Mouse (Mus musculus) neural tube, embryonic 15.5 days (tissue): ENCODE results near the gene Ptgds. TPM values are rescaled to one million over a fixed set of nuclear protein-coding genes. Genes with fewer than 3 reads are reported as not detected.

Source experiments
- ATAC-seq: fragments of 200-750 bp; cut with Nextera tagmentation; 2 replicates; pipeline ENCODE4 v1.8.0; 2017; ENCODE audit warnings: mild to moderate bottlenecking, moderate TSS enrichment, moderate library complexity; ENCODE audit not compliant: low FRiP score
- H3K27ac ChIP-seq: fragments of 300-500 bp; sonication (generic); replicated peaks from 2 replicates; pipeline ENCODE4 v1.5.1; 2015; ENCODE audit warnings: mild to moderate bottlenecking, inconsistent platforms
- H3K27me3 ChIP-seq: fragments of 300-500 bp; sonication (generic); replicated peaks from 2 replicates; pipeline ENCODE4 v1.6.1; 2015; ENCODE audit warnings: inconsistent platforms
- H3K36me3 ChIP-seq: fragments of 300-500 bp; sonication (generic); 2 replicates; pipeline ENCODE4 v1.6.1; 2015; ENCODE audit warnings: inconsistent platforms
- H3K4me1 ChIP-seq: fragments of 300-500 bp; sonication (generic); 2 replicates; pipeline ENCODE4 v1.6.1; 2015; ENCODE audit warnings: inconsistent platforms
- H3K4me2 ChIP-seq: fragments of 300-500 bp; sonication (generic); 2 replicates; pipeline ENCODE4 v1.6.1; 2015; ENCODE audit warnings: inconsistent platforms, mild to moderate bottlenecking, moderate library complexity
- H3K4me3 ChIP-seq: fragments of 300-500 bp; sonication (generic); replicated peaks from 2 replicates; pipeline ENCODE4 v1.5.1; 2015; ENCODE audit warnings: mild to moderate bottlenecking, inconsistent platforms
- H3K9ac ChIP-seq: fragments of 300-500 bp; sonication (generic); replicated peaks from 2 replicates; pipeline ENCODE4 v1.6.1; 2015; ENCODE audit warnings: mild to moderate bottlenecking, inconsistent platforms
- H3K9me3 ChIP-seq: fragments of 300-500 bp; sonication (generic); replicated peaks from 2 replicates; pipeline ENCODE4 v1.6.1; 2016; ENCODE audit warnings: inconsistent platforms
- whole genome bisulfite sequencing: fragments of 180-500 bp; shearing (Covaris S2); methylation state at CpG from one replicate; pipeline ENCODE4 v1.1.7; 2015; ENCODE audit warnings: mixed read lengths; 5-methylcytosine and 5-hydroxymethylcytosine counted together
- polyA plus RNA-seq: library from polyadenylated mRNA; unstranded; fragments of >200 nt; fragmentation: Nextera tagmentation; extraction: Ambion mirVana; gene quantifications from 2 replicates; pipeline ENCODE4 v1.2.1, GENCODE M21; 2015

Ptgds gene
- 40.1 and 116 TPM in 2 replicates for polyA plus RNA-seq

DNA sequence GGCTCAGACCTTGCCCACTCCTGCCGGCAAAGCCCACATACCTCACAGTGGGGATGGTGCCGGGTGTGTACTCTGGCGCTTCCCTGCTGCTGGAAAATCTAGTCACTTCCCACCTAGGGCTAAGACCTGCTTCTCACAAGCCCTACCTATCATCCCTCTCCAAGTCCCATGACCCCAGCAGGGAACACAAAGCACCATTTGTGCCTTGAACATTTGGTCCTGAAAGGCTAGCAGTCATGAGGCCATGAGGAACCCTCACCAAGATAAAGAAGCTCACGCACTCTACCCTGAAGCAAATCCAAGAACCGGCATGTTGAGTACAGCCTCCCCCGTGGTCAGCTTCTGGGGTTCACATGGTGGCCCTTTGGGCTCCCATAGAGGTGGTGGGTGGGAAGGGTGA, at the start of gene Ptgds:
TSS of gene Ptgds (minus strand) at position 78 of the 400 bp plus-strand sequence.
- no peak within 1 kb of the TSS for H3K9ac ChIP-seq
- no peak within 1 kb of the TSS for H3K4me2 ChIP-seq

DNA sequence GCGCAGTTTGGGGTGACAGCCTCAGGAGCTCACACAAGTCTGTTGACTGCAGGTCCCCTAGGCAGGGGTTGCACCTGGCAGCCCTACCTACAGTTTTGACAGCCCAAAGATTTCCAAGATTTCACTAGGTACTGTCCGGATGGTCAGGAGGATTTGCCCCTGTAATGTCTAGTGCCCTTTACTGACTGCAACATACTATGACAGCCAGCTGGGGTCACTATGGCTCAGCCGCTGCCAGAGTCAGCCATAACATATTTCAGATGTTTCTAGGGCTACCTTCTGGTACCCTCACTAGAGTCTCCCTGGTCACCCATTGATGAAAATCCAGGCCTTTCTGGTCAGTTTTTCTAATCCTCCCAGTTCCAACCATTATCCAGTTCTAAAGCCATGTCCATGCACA, 40.1 kb upstream of the Ptgds start:
- H3K27me3 ChIP-seq, result no peaks in the 10 kb centered on the region
- H3K4me3 ChIP-seq, result no peak overlapping the region
- no peak for ATAC-seq
- no peaks in the 10 kb centered on the region for H3K4me1 ChIP-seq
- WGBS, result 65% methylated on average over 3 of the region's 3 CpGs
- no peaks in the 10 kb centered on the region for H3K9me3 ChIP-seq
- no peak overlapping the region for H3K27ac ChIP-seq
- H3K36me3 ChIP-seq, result peaks cover 14% of the 10 kb centered on the region
- H3K4me2 ChIP-seq, result no peak overlapping the region
- H3K9ac ChIP-seq, result no peak overlapping the region

More for the DNA sequence above, at the start of gene Ptgds:
- no peak for ATAC-seq
- WGBS, result 65% methylated on average over 6 of the region's 6 CpGs
- no peaks in the 10 kb centered on the region for H3K36me3 ChIP-seq
- no peaks in the 10 kb centered on the region for H3K27me3 ChIP-seq
- H3K27ac ChIP-seq, result 0 out of 2 replicates have a peak within 1 kb of the TSS, but pooled peaks have one; percentile 5
- H3K4me1 ChIP-seq, result peaks cover 10% of the 10 kb centered on the region; the same call in 1 of the 2 replicates
- no peak within 1 kb of the TSS for H3K4me3 ChIP-seq
- H3K9me3 ChIP-seq, result no peaks in the 10 kb centered on the region

DNA sequence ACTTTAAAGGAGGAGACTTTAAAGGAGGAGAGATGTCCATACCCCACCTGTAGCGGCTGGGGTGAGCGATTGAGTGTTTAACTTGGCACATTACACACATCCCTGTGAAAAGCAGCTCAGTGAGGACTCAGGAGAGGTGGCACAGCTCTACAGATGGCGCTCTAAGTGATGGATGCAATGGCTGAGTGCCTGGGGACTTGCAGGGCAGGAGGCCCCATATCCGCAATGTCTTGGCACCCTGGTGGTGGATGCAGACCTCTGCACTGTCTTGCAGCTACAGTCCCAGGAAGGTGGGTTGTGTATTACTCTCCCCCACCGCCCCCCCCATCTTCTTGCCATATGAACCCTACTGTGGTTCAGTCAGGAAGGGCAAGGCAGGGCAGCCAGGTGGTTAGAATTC, 37.1 kb upstream of the Ptgds start:
- Histone ChIP-seq H3K36me3 (peaks cover 35% of the 10 kb centered on the region), H3K4me1 (peaks cover 5% of the 10 kb centered on the region), H3K9me3 (no peaks in the 10 kb centered on the region), H3K27ac (no peak overlapping the region), H3K4me3 (no peak overlapping the region), H3K27me3 (no peaks in the 10 kb centered on the region), H3K9ac (no peak overlapping the region), H3K4me2 (no peak overlapping the region)
- 38% methylated on average over 5 of the region's 5 CpGs for WGBS
- ATAC-seq, result no peak

DNA sequence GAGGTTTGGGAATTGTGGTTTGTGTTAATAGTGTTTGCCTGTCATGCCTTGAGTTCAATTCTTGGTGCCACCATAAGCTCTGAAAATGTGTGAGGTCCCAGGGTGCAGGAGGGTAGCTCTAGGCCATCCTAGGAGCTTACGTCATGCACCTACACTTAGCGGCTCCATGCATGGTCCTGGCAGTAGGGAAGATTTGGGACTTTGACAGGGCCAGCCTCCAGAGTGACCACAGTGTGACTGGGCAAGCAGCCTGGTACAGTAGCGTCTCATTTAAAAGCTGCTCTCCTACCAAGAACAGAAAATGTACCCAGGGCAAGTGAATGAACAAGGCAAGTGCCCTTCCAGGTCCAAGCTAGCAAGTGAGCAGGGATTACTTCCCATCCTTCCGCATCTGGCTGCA, 36.0 kb upstream of the Ptgds start:
- Histone ChIP-seq H3K9me3 (no peaks in the 10 kb centered on the region), H3K27ac (no peak overlapping the region), H3K9ac (no peak overlapping the region), H3K4me3 (no peak overlapping the region), H3K4me2 (no peak overlapping the region), H3K36me3 (peaks cover 35% of the 10 kb centered on the region), H3K27me3 (no peaks in the 10 kb centered on the region), H3K4me1 (peaks cover 13% of the 10 kb centered on the region)
- ATAC-seq, result no peak
- 96% methylated on average over 4 of the region's 4 CpGs for WGBS

DNA sequence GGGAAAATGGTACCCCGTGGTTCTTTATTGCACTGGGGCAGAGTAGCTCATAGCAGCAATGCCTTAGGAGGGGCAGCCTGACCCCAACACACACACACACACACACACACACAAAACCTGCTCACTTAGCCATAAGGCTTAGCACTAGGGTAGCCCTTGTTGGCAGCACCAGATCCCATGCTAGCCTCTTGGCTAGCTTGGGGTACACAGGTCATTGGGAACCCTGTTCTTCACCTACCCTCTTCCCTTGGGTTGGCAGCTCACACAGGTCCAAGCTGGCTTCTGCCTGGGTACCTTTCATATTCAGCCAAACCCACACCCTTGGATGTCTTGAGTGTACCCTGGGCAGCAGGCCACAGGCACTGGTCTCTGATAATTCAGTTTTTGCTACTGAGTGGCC, 35.2 kb upstream of the Ptgds start:
- no peak for ATAC-seq
- H3K4me2 ChIP-seq, result no peak overlapping the region
- H3K27ac ChIP-seq, result no peak overlapping the region
- no peaks in the 10 kb centered on the region for H3K9me3 ChIP-seq
- peaks cover 18% of the 10 kb centered on the region for H3K4me1 ChIP-seq
- H3K9ac ChIP-seq, result no peak overlapping the region
- H3K4me3 ChIP-seq, result no peak overlapping the region
- H3K36me3 ChIP-seq, result peaks cover 35% of the 10 kb centered on the region
- WGBS, result 100% methylated on average over 1 of the region's 1 CpGs
- H3K27me3 ChIP-seq, result no peaks in the 10 kb centered on the region

DNA sequence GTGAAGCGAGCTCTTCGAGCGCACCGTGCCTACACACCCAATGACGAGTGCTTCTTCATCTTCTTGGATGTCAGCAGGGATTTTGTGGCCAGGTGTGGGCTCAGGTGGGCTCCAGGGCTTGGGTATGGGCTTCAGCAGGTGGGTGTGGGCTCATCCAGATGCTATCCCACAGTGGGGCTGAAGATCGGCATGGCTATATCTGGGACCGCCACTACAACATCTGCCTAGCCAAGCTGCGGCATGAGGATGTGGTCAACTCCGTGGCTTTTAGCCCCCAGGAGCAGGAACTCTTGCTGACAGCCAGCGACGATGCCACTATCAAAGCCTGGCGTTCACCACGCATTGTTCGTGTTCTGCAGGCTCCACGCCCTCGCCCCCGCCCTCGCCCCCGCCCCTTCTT, 34.7 kb upstream of the Ptgds start:
- no peak overlapping the region for H3K4me3 ChIP-seq
- no peaks in the 10 kb centered on the region for H3K27me3 ChIP-seq
- no peak overlapping the region for H3K27ac ChIP-seq
- no peaks in the 10 kb centered on the region for H3K9me3 ChIP-seq
- H3K9ac ChIP-seq, result no peak overlapping the region
- 94% methylated on average over 19 of the region's 19 CpGs for WGBS
- H3K36me3 ChIP-seq, result peaks cover 35% of the 10 kb centered on the region
- H3K4me2 ChIP-seq, result no peak overlapping the region
- H3K4me1 ChIP-seq, result peaks cover 18% of the 10 kb centered on the region
- no peak for ATAC-seq

DNA sequence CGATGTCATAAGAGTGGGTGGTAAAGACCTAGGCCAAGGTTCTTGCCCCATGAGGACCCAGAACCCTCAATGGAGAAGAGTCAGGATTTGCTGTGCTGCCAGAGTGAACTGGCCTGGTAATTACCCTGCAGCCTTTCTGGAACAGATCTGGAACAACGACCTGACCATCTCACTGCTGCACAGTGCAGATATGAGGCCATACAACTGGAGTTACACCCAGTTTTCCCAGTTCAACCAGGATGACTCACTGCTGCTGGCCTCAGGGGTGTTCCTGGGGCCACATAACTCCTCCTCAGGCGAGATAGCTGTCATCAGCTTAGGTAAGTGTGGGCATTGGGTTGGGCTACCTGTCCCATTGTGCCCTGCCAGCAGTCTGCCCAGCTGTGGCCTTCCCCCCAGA, 32.9 kb upstream of the Ptgds start:
- Histone ChIP-seq H3K4me3 (no peak overlapping the region), H3K36me3 (peaks cover 35% of the 10 kb centered on the region), H3K9ac (no peak overlapping the region), H3K9me3 (no peaks in the 10 kb centered on the region), H3K27ac (no peak overlapping the region), H3K4me2 (no peak overlapping the region), H3K27me3 (no peaks in the 10 kb centered on the region), H3K4me1 (peaks cover 18% of the 10 kb centered on the region)
- ATAC-seq, result no peak
- 82% methylated on average over 3 of the region's 3 CpGs for WGBS

DNA sequence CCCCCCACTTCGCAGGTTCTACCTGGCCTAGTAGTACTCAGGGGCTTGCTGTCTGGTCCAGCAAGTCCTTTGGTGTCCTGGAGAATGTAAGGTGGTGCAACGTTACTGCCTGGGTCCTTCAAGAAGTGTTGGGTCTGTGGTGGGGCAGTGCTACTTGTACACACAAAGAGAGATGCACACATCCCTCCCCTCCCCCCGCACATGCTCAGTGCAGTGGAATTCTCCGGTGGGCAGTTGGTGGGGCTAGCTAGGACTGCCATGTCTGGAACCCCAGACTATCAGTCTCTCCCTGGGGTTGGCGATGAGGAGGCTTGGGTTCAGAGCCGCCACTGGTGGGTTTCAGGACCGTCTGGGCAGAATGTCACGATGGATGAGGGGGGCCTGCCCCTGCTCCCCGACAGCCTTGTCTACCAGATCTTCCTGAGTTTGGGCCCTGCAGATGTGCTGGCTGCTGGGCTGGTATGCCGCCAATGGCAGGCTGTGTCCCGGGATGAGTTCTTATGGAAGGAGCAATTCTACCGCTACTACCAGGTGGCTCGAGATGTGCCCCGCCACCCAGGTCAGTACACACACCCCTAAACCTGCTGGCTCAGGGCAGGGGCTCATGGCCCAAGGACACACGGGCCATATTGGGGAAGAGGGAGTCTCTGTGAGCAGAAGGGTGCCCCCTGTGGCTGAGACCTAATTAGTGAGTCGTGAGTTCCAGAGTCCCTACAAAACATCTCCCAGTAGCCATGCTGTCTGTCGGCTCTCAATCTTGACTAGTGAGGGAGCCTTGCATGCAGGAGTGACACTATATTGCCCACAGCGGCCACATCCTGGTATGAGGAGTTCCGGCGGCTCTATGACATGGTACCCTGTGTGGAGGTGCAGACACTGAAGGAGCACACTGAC, 32.0 kb upstream of the Ptgds start, which contains the start of gene C8g:
TSS of gene C8g (minus strand) at position 127 of the 894 bp plus-strand sequence.
- H3K9ac ChIP-seq, result peak within 1 kb of the TSS; percentile 96
- no peak; the same call in 1 of the 2 replicates for ATAC-seq
- peaks cover 35% of the 10 kb centered on the region for H3K36me3 ChIP-seq
- peak within 1 kb of the TSS; percentile 98 for H3K4me2 ChIP-seq
- peaks cover 18% of the 10 kb centered on the region for H3K4me1 ChIP-seq
- no peaks in the 10 kb centered on the region for H3K27me3 ChIP-seq
- WGBS, result 77% methylated on average over 20 of the region's 20 CpGs
- H3K4me3 ChIP-seq, result peak within 1 kb of the TSS; percentile 83
- no peaks in the 10 kb centered on the region for H3K9me3 ChIP-seq
- peak within 1 kb of the TSS; percentile 86 for H3K27ac ChIP-seq

DNA sequence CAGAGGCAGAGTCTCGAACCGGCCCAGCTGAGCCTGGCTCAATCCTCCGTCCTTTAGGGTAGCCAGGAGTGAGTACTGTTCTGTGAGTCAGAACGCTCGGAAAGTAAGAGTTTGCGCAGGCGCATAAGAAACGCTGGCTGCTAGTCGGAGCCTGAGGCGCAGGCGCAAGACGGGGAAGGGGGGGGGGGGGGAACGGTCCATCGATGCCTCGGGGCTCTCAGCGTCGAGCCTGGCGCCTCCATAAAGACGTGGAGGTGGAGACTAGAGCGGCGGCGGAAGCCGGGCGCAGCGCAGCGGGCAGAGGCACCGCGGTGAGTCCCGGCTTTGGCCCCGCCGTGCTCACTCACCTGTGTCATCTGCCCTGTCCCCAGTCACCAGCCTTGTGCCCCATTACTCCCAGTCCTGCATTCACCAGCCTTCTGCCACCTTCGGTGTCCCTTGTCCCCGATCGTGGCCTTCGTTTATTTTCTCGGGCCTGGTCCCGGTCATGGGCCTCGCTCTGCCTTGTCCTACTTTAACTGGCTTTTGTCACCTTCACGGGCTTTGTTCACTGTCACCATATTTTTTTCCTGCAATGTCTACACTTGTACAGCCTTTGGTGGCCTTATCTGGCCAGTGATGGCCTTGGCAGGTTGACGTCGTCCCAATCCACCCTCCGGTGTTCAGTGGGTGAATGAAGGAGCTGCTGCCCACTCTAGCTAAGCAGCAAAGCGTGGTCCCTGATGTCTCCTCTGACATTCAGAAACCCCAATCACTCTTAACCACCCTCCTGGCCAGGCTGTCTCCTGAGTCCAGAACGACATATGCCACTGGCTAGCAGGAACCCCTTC, 30.9 kb upstream of the Ptgds start, which contains the start of gene Fbxw5:
TSS of gene Fbxw5 (plus strand) at position 175 of the 830 bp plus-strand sequence.
- peak within 1 kb of the TSS; percentile 83 for H3K4me3 ChIP-seq
- peaks cover 18% of the 10 kb centered on the region for H3K4me1 ChIP-seq
- peak within 1 kb of the TSS; percentile 86 for H3K27ac ChIP-seq
- peak within 1 kb of the TSS; percentile 96 for H3K9ac ChIP-seq
- peak; percentile 91 for ATAC-seq
- H3K27me3 ChIP-seq, result no peaks in the 10 kb centered on the region
- under 1% methylated on average over 38 of the region's 44 CpGs for WGBS
- H3K9me3 ChIP-seq, result no peaks in the 10 kb centered on the region
- peak within 1 kb of the TSS; percentile 98 for H3K4me2 ChIP-seq
- H3K36me3 ChIP-seq, result peaks cover 29% of the 10 kb centered on the region

DNA sequence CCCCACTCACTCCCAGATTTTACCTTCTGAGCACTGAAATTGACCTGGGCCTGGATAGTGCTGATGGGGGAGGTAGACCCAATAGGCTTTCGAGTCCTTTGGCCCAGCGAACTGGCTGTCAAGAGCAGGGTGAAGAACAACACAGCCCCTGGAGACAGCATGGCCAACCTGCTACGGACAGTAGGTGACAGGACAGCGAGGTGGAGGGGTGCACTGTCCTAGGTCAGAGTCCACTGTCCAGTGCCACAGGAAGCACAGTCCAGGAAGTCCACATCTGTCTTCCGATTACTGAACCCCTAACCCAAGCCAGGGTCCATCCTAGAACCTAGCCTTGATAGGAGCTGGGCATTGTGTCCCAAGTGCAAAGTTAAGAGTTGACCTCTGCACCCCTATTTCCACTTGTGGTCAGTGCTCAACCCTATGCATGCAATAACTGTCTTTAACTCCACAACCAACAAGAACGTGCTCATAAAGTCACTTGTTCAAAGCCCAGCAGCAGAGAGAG, 30.3 kb upstream of the Ptgds start:
- Histone ChIP-seq H3K9me3 (no peaks in the 10 kb centered on the region), H3K4me2 (peak overlapping the region; percentile 98), H3K9ac (peak overlapping the region; percentile 38; the same call in 1 of the 2 replicates), H3K27me3 (no peaks in the 10 kb centered on the region), H3K36me3 (peaks cover 23% of the 10 kb centered on the region), H3K4me1 (peaks cover 18% of the 10 kb centered on the region), H3K4me3 (peak overlapping the region; percentile 83), H3K27ac (peak overlapping the region; percentile 73)
- peak; percentile 12; the same call in 1 of the 2 replicates for ATAC-seq
- WGBS, result 73% methylated on average over 6 of the region's 6 CpGs
